Mouse (Mus musculus) heart, postnatal 0 days (tissue): ENCODE results near the gene Spag8.

ENCODE experiments used
- CTCF ChIP-seq: IDR thresholded peaks from 2 replicates; pipeline ENCODE4 v1.5.1; 2016; ENCODE audit warnings: antibody characterized with exemption, control low read depth, low read depth
- EP300 ChIP-seq: IDR thresholded peaks from 2 replicates; pipeline ENCODE4 v1.6.1; 2016; ENCODE audit warnings: antibody characterized with exemption, low read depth

GRCm38 (mm10) chr4:43700707-43701106, 47.3 kb upstream of the Spag8 start, which contains the start of gene Olfr70:
- TF ChIP-seq CTCF (no peak), EP300 (no peak)
